Mouse (Mus musculus) bone marrow macrophage, adult 2 months (primary cell): ENCODE results near the gene Sycn.

Experiments
- CTCF ChIP-seq: IDR thresholded peaks from 2 replicates; pipeline ENCODE4 v1.5.1; 2012; ENCODE audit warnings: low read depth, mild to moderate bottlenecking, low read length, moderate library complexity
- POLR2A ChIP-seq: IDR thresholded peaks from 2 replicates; pipeline ENCODE4 v1.6.1; 2012; ENCODE audit warnings: mild to moderate bottlenecking, low read depth, low read length, borderline replicate concordance

- TF ChIP-seq CTCF (no peak), POLR2A (no peak)
Measured at GRCm38 (mm10) chr7:28560856-28561255, 20.2 kb downstream of the Sycn start.
